Mouse (Mus musculus): ENCODE results near the gene Map3k3. TPM values are rescaled to one million over a fixed set of nuclear protein-coding genes. Genes with fewer than 3 reads are reported as not detected.

Map3k3 gene
- polyA plus RNA-seq, 1 experiment from 2014 or later, result 15.2 TPM

DNA sequence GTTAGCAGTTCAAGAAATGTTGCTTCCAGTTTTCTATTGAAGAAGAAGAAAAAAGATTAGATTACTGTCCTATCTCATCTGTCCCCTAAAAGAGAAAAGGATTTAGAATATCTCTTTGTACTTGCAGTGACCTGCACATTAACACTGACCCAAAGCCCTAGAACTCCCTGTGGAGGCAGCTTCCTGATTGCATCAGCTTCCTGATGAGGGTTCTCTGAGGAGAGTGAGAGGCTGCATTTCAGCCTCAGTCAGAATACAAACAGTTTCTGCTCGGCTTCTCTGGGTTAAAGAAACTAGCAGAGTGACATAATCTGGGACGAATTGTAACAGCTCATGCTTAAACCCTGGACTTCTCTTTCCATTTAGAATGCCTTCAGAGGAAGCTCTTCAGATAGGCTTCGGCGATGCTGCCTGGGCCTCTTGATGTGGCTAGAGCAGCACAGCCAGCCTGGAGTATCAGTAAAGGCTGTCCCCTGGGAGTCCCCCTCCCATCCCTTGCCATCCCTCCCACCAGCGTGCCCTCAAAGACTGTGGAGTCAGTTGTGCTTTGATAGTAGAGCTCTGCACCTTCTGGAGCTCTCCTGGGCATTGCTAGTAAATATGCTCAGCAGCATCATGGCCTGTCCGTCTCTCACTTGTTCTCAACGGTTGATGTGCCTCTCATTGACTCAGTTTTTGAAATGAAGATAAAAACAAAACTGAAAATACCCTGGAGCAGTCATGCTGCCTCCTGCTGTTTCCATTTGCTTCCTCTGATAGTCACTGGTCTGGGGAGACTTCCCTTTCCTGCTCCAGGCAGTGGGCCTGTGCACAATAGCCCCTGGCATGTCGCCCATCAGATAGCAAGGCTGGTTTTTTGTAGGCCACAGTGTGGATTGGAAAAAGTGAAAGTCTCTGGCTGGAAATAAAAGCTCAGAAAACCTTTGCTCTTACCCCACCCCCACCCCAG lies 50.4 kb downstream of the Map3k3 start:
- 39% methylated on average over 8 of the region's 8 CpGs for WGBS
- H3K4me1 ChIP-seq (ENCODE audit: control insufficient read depth, insufficient read depth, low read length), result peaks cover 12% of the 10 kb centered on the region; the same call in 1 of the 2 replicates
- H3K9me3 ChIP-seq (ENCODE audit: control insufficient read depth, low read length), result no peaks in the 10 kb centered on the region
- DNase-seq (peak; percentile 67), ATAC-seq (ENCODE audit: low FRiP score, low TSS enrichment) (no peak)
- H3K36me3 ChIP-seq (ENCODE audit: control insufficient read depth, insufficient read depth, low read length), result peaks cover 27% of the 10 kb centered on the region
- no peak overlapping the region for H3K4me3 ChIP-seq (replicated peaks; ENCODE audit: low read depth, low read length)
- peak overlapping the region; percentile 23; the same call in 1 of the 2 replicates for H3K9ac ChIP-seq (replicated peaks; ENCODE audit: low read length)
- H3K27me3 ChIP-seq (ENCODE audit: control insufficient read depth, insufficient read depth, low read length), result no peaks in the 10 kb centered on the region
- H3K4me2 ChIP-seq (ENCODE audit: low read length), result peak overlapping the region; percentile 15; the same call in 1 of the 2 replicates
- peak overlapping the region; percentile 78 for H3K27ac ChIP-seq (replicated peaks; ENCODE audit: low read depth, low read length)

DNA sequence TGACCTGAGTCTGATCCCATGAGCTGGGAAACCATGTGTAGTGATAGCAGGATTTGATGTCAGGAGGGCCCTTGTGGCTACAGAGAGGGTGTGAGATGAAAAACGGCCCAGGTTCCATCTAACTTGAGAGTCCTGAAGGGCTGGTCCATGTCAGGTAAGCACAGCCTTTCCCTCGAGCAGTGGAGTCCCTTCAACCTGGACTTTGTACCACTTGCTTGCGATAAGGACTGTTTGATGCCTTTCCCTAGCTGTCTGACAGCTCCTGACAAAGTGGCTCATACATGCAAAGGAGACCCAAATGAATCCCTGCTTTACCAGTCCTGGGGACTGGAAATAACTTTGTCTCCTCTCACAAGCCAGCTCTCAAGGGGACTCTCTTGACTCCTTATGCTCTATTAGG lies 66.8 kb downstream of the Map3k3 start:
- no peak for DNase-seq
- Histone ChIP-seq H3K4me2 (ENCODE audit: low read length) (no peak overlapping the region), H3K27me3 (ENCODE audit: control insufficient read depth, insufficient read depth, low read length) (no peaks in the 10 kb centered on the region), H3K9me3 (ENCODE audit: control insufficient read depth, low read length) (no peaks in the 10 kb centered on the region), H3K36me3 (ENCODE audit: control insufficient read depth, insufficient read depth, low read length) (peaks cover 78% of the 10 kb centered on the region), H3K9ac (replicated peaks; ENCODE audit: low read length) (no peak overlapping the region), H3K27ac (replicated peaks; ENCODE audit: low read depth, low read length) (no peak overlapping the region), H3K4me3 (replicated peaks; ENCODE audit: low read depth, low read length) (no peak overlapping the region), H3K4me1 (ENCODE audit: control insufficient read depth, insufficient read depth, low read length) (no peaks in the 10 kb centered on the region)
- WGBS, result 93% methylated on average over 3 of the region's 3 CpGs
- ATAC-seq (ENCODE audit: low FRiP score, low TSS enrichment), result no peak

DNA sequence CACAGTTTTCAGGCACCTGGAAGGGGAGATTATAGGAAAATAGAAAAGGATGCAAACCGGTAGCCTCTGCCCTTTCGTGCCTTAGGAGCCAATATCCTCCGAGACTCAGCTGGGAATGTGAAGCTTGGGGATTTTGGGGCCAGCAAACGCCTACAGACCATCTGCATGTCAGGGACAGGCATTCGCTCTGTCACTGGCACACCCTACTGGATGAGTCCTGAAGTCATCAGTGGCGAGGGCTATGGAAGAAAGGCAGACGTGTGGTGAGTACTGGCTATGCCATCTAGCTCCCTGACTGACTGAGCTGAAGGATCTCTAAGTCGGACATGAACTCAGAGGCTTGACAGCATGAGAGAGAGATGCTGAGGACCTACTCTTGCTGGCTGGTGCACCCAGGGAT lies 67.7 kb downstream of the Map3k3 start:
- DNase-seq (no peak), ATAC-seq (ENCODE audit: low FRiP score, low TSS enrichment) (no peak)
- no peak overlapping the region for H3K4me2 ChIP-seq (ENCODE audit: low read length)
- no peak overlapping the region for H3K9ac ChIP-seq (replicated peaks; ENCODE audit: low read length)
- H3K4me3 ChIP-seq (replicated peaks; ENCODE audit: low read depth, low read length), result no peak overlapping the region
- H3K4me1 ChIP-seq (ENCODE audit: control insufficient read depth, insufficient read depth, low read length), result no peaks in the 10 kb centered on the region
- no peaks in the 10 kb centered on the region for H3K9me3 ChIP-seq (ENCODE audit: control insufficient read depth, low read length)
- peaks cover 85% of the 10 kb centered on the region for H3K36me3 ChIP-seq (ENCODE audit: control insufficient read depth, insufficient read depth, low read length)
- WGBS, result 79% methylated on average over 8 of the region's 8 CpGs
- no peaks in the 10 kb centered on the region for H3K27me3 ChIP-seq (ENCODE audit: control insufficient read depth, insufficient read depth, low read length)
- H3K27ac ChIP-seq (replicated peaks; ENCODE audit: low read depth, low read length), result no peak overlapping the region

DNA sequence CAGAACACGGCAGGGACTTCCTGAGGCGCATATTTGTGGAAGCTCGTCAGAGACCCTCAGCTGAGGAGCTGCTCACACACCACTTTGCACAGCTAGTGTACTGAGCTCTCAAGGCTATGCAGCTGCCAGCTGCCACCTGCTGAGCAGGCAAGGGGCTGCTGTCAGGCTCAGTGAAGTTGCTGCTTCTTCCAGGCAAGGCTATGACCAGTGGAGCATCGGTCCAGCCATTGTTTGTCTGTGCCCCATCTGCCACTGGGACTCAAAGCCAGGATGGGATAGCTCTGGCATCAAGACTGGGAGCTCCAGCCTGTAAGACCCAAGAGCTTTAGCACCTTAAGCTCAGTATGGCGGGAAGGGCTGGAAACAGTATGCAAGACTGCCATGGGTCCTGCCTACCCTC lies 69.7 kb downstream of the Map3k3 start:
- Histone ChIP-seq H3K4me2 (ENCODE audit: low read length) (no peak overlapping the region), H3K36me3 (ENCODE audit: control insufficient read depth, insufficient read depth, low read length) (peaks cover 76% of the 10 kb centered on the region), H3K27me3 (ENCODE audit: control insufficient read depth, insufficient read depth, low read length) (no peaks in the 10 kb centered on the region), H3K9me3 (ENCODE audit: control insufficient read depth, low read length) (no peaks in the 10 kb centered on the region), H3K4me3 (replicated peaks; ENCODE audit: low read depth, low read length) (no peak overlapping the region), H3K4me1 (ENCODE audit: control insufficient read depth, insufficient read depth, low read length) (peaks cover 10% of the 10 kb centered on the region), H3K27ac (replicated peaks; ENCODE audit: low read depth, low read length) (no peak overlapping the region), H3K9ac (replicated peaks; ENCODE audit: low read length) (no peak overlapping the region)
- no peak for DNase-seq
- ATAC-seq (ENCODE audit: low FRiP score, low TSS enrichment), result no peak
- 73% methylated on average over 5 of the region's 5 CpGs for WGBS

DNA sequence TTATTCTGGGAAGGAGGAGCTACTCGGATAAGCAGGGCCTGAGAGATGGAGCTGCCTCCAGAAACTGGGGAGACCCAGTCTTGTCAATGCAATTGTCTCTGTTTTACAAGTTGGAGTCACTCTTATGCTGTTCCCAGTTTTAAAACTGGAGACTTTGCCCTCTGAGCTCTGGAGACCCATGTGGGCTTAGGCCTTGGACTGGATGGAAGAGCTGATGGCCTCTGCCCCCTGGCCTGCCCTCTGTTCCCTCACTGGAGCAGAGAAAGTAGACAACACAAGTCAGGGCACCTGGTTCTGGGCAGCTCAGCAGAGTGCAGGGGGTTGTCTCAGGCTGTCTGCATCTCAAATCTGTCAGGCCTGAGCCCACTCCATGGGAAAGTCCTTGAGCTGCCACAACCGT lies 70.4 kb downstream of the Map3k3 start:
- H3K36me3 ChIP-seq (ENCODE audit: control insufficient read depth, insufficient read depth, low read length), result peaks cover 69% of the 10 kb centered on the region

DNA sequence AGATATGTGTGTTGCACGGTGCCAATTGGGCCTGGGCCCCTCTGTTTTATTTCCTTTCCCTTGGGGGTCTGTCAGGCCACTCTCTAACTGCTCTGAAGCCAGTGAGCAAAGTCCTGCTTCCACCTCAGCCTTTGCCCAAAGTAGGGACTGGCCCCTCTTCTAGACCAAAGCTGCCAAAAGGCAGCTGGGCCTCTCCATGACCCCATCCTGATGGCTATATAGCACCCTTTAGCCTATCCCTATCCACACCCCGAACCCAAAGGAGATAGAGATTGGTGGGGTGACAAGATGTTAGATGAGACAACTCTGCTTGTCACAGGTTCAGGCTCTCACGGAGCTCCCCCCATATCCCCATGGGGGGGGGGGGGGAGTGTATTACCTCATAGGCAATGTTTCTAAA lies 71.3 kb downstream of the Map3k3 start:
- no peak overlapping the region for H3K4me3 ChIP-seq (replicated peaks; ENCODE audit: low read depth, low read length)
- DNase-seq (no peak), ATAC-seq (ENCODE audit: low FRiP score, low TSS enrichment) (no peak)
- no peaks in the 10 kb centered on the region for H3K27me3 ChIP-seq (ENCODE audit: control insufficient read depth, insufficient read depth, low read length)
- no peak overlapping the region for H3K4me2 ChIP-seq (ENCODE audit: low read length)
- H3K36me3 ChIP-seq (ENCODE audit: control insufficient read depth, insufficient read depth, low read length), result peaks cover 59% of the 10 kb centered on the region
- no peak overlapping the region for H3K27ac ChIP-seq (replicated peaks; ENCODE audit: low read depth, low read length)
- H3K9ac ChIP-seq (replicated peaks; ENCODE audit: low read length), result no peak overlapping the region
- H3K9me3 ChIP-seq (ENCODE audit: control insufficient read depth, low read length), result no peaks in the 10 kb centered on the region
- WGBS, result 81% methylated on average over 3 of the region's 3 CpGs
- H3K4me1 ChIP-seq (ENCODE audit: control insufficient read depth, insufficient read depth, low read length), result peaks cover 16% of the 10 kb centered on the region

More for the DNA sequence above, 70.4 kb downstream of the Map3k3 start:
- Histone ChIP-seq H3K9ac (replicated peaks; ENCODE audit: low read length) (0 out of 2 replicates have a peak overlapping the region, but pooled peaks have one; percentile 12), H3K4me1 (ENCODE audit: control insufficient read depth, insufficient read depth, low read length) (peaks cover 14% of the 10 kb centered on the region), H3K4me2 (ENCODE audit: low read length) (no peak overlapping the region), H3K4me3 (replicated peaks; ENCODE audit: low read depth, low read length) (no peak overlapping the region), H3K9me3 (ENCODE audit: control insufficient read depth, low read length) (no peaks in the 10 kb centered on the region), H3K27me3 (ENCODE audit: control insufficient read depth, insufficient read depth, low read length) (no peaks in the 10 kb centered on the region), H3K27ac (replicated peaks; ENCODE audit: low read depth, low read length) (0 out of 2 replicates have a peak overlapping the region, but pooled peaks have one; percentile 5)
- no peak for ATAC-seq (ENCODE audit: low FRiP score, low TSS enrichment)
- DNase-seq, result no peak
- WGBS, result 57% methylated on average over 2 of the region's 2 CpGs

DNA sequence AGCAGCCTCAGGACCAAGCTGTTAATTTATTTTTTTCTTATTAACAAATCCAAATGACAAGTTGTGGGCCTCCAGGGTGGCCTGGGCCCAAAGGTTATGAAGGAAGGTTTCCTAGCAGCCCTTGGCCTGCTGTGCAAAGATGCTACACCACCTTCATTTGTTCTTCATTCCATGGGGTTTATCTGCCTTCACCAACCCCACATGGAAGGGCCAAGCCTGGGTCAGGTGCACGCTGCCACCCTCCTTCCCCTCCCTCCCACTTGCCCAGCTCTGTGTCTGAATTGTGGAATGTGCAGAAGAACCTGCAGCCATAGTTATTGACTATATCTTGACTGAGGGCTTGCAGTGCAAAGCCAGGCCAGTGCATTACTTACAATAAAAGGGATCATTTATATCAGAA lies 71.8 kb downstream of the Map3k3 start:
- 86% methylated on average over 1 of the region's 1 CpGs for WGBS
- H3K27ac ChIP-seq (replicated peaks; ENCODE audit: low read depth, low read length), result no peak overlapping the region
- no peak overlapping the region for H3K4me3 ChIP-seq (replicated peaks; ENCODE audit: low read depth, low read length)
- H3K4me2 ChIP-seq (ENCODE audit: low read length), result no peak overlapping the region
- H3K27me3 ChIP-seq (ENCODE audit: control insufficient read depth, insufficient read depth, low read length), result no peaks in the 10 kb centered on the region
- no peak for ATAC-seq (ENCODE audit: low FRiP score, low TSS enrichment)
- peaks cover 21% of the 10 kb centered on the region for H3K4me1 ChIP-seq (ENCODE audit: control insufficient read depth, insufficient read depth, low read length)
- DNase-seq, result no peak
- peaks cover 54% of the 10 kb centered on the region for H3K36me3 ChIP-seq (ENCODE audit: control insufficient read depth, insufficient read depth, low read length)
- H3K9ac ChIP-seq (replicated peaks; ENCODE audit: low read length), result no peak overlapping the region
- no peaks in the 10 kb centered on the region for H3K9me3 ChIP-seq (ENCODE audit: control insufficient read depth, low read length)

DNA sequence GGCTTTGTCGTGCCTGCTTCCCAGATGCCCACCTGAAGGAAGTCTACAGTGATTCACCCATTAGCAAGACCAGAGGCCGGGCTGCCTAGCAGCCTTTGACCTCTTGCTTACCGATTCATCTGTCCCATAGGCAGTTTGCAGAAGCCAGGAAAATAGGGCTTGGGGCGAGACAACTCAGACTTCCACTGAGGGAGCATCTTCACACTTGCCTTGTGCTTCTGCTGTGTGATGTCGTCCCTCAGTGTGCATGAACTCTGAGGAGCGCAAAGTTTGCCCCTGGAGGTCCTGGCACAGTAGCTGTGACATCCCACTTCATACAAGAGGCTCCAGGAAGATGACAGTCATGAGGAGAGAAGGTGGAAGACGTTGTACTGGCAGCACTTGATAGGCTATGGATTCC lies 72.7 kb downstream of the Map3k3 start:
- no peak overlapping the region for H3K4me2 ChIP-seq (ENCODE audit: low read length)
- ATAC-seq (ENCODE audit: low FRiP score, low TSS enrichment) (no peak), DNase-seq (no peak)
- WGBS, result 91% methylated on average over 7 of the region's 7 CpGs
- H3K27ac ChIP-seq (replicated peaks; ENCODE audit: low read depth, low read length), result no peak overlapping the region
- no peaks in the 10 kb centered on the region for H3K27me3 ChIP-seq (ENCODE audit: control insufficient read depth, insufficient read depth, low read length)
- no peaks in the 10 kb centered on the region for H3K9me3 ChIP-seq (ENCODE audit: control insufficient read depth, low read length)
- peaks cover 45% of the 10 kb centered on the region for H3K36me3 ChIP-seq (ENCODE audit: control insufficient read depth, insufficient read depth, low read length)
- peaks cover 26% of the 10 kb centered on the region for H3K4me1 ChIP-seq (ENCODE audit: control insufficient read depth, insufficient read depth, low read length)
- no peak overlapping the region for H3K9ac ChIP-seq (replicated peaks; ENCODE audit: low read length)
- H3K4me3 ChIP-seq (replicated peaks; ENCODE audit: low read depth, low read length), result no peak overlapping the region

Measured in midbrain, embryonic 14.5 days (tissue).